Mouse (Mus musculus) lung, adult 2 months (tissue): ENCODE results near the gene Gm20388. TPM values are rescaled to one million over a fixed set of nuclear protein-coding genes. Genes with fewer than 3 reads are reported as not detected.

Experiments used
- DNase-seq: peaks from one replicate; pipeline ENCODE4 v3.0.0; 2022
- H3K4me1 ChIP-seq: fragments of 200-500 bp; 2 replicates; pipeline ENCODE4 v1.6.1; 2011; ENCODE audit warnings: low read length; ENCODE audit not compliant: control insufficient read depth, insufficient read depth
- H3K4me3 ChIP-seq: fragments of 200-500 bp; replicated peaks from 2 replicates; pipeline ENCODE3; 2011; ENCODE audit warnings: low read depth, mild to moderate bottlenecking, control low read depth, low read length; ENCODE audit errors: extremely low read depth
- CTCF ChIP-seq: fragments of 200-500 bp; IDR thresholded peaks from 2 replicates; pipeline ENCODE4 v1.5.1; 2011; ENCODE audit warnings: mild to moderate bottlenecking, low read length, control low read depth; ENCODE audit not compliant: insufficient read depth
- POLR2A ChIP-seq: fragments of 200-500 bp; IDR thresholded peaks from 2 replicates; pipeline ENCODE4 v1.6.1; 2011; ENCODE audit warnings: low read depth, mild to moderate bottlenecking, control low read depth, low read length, borderline replicate concordance; ENCODE audit errors: extremely low read depth
- WGBS: fragments of 180-500 bp; shearing (Covaris S2); methylation state at CpG from one replicate; pipeline ENCODE4 v1.1.7; 2018; 5-methylcytosine and 5-hydroxymethylcytosine counted together
- polyA plus RNA-seq: library from polyadenylated mRNA; depleted of rRNA; stranded (reverse); fragments of >200 nt; gene quantifications from 2 replicates; pipeline ENCODE4 v1.2.3, GENCODE M21; 2012

Gm20388 gene
- polyA plus RNA-seq, 1 experiment, result 67.8 TPM

DNA sequence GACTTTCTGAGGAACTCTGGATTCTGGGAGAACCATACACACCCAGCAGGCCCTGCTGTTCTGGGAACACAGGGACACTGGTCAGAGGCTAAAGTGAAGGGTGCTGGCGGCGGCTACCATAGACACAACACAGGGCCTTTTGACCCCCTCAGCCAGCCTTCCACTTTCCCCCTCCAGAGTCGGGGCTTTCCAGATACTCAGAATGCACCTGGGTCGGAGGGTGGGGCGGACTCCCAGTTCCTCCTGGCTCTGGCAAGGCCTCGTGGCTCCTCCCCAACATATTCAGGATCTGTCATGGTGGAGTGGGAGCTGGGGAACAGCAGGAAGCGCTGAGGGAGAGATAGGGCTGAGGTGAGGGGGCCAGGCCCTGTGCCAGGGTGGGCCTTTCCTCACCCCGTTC is 2781.5 kb downstream of the Gm20388 start:
- DNase-seq, result no peak
- TF ChIP-seq CTCF, result no peak
- TF ChIP-seq POLR2A, result no peak
- no peak overlapping the region for H3K4me3 ChIP-seq
- H3K4me1 ChIP-seq, result peaks cover 6% of the 10 kb centered on the region; the same call in 1 of the 2 replicates
- WGBS, result 77% methylated on average over 8 of the region's 8 CpGs

DNA sequence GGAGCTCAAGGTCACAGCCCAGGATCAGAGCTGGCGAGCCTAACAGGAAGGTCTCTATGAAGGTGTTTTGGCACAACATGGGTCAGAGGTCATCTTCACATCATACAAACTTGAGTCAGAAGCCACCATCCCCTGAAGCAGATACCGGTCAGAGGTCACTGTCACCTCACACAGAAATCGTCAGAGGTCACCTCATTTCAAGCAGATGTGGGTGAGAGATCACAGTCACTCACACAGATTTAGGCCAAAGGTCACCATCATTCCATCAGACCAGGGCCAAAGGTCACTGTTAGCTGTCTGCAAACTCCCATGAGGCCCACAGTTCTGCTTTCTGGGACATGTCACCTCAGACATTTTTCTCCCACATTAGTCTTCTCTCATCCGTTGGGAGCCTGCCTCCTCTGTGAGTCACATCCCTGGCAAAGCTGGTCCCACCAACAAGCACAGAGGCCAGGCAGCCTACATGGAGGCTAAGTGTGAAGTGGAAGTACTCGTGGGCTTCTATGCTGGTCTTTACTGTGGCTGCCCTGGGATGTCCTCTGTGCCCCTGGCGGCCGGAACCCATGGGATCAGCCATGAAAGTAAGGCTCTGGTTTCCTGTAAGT is 2784.9 kb downstream of the Gm20388 start:
- WGBS, result 69% methylated on average over 7 of the region's 7 CpGs
- Histone ChIP-seq H3K4me1 (peaks cover 6% of the 10 kb centered on the region; the same call in 1 of the 2 replicates), H3K4me3 (no peak overlapping the region)
- TF ChIP-seq POLR2A (no peak), CTCF (no peak)
- DNase-seq, result no peak

DNA sequence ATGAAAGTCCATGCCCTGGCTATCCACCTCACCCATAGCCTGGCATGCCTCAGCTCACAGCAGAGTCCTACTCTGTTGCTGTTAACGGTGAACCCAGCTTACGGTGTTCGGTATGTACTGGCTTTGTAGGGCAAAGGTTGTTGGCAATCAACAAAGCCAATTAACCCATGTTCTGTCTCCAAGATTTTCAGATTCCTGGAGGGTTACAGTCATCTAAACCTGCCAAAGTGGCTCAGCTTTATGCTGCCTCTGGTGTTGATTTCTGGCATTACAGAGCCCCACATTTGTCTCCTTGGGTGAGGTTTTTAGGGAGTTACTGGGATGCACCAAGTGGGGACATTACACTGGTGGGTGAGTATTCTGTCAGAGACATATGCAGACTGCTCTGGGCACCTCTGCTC is 2786.5 kb downstream of the Gm20388 start:
- WGBS, result 49% methylated on average over 3 of the region's 3 CpGs
- peak overlapping the region; percentile 15 for H3K4me3 ChIP-seq
- DNase-seq, result no peak
- TF ChIP-seq CTCF, result no peak
- no peak for TF ChIP-seq POLR2A
- H3K4me1 ChIP-seq, result peaks cover 6% of the 10 kb centered on the region; the same call in 1 of the 2 replicates

DNA sequence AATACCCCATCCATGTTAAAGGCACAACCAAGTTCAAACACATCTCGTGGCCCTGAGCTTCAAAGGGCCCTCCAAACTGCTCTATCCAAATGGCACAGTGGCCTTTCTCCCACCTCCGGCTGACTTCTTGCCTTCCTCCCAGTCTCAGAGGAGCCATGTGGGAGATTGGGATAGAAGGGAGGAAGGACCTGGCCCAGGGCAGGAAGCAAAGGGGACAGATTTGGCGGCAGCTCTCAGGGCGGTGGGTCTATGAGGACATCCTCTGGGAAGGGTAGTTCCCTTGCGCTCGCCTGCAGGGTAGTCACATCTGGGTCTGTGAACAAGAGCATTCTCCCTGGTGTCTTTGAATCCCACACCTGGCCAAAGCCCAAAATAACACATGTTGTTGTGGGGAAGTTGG is 2786.9 kb downstream of the Gm20388 start:
- WGBS, result 80% methylated on average over 6 of the region's 6 CpGs
- H3K4me1 ChIP-seq, result peaks cover 6% of the 10 kb centered on the region; the same call in 1 of the 2 replicates
- TF ChIP-seq POLR2A, result no peak
- no peak for TF ChIP-seq CTCF

DNA sequence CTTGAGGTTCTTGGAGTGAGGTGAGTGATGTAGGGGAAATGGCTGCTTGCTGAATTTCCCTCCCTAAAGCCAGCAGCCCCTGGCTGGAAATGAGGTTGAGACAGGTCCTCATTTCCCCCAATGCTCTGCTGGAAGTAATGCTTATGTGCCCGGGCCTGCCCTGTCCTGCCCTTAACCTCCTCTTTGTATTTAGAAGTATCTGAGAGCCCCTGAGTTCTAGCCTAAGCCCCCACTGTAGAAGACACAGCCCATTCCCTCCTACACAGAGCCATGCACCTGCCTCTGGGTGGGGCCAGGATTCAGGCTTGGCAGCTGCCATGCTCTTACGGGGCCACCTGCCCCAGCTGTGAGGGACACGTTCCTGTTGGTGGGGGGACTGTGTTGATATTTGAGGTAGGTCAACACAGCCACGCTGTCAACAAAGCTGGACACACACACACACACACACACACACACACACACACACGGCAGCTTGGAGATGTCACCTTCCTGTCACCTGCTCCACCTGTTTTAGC is 2787.7 kb downstream of the Gm20388 start:
- H3K4me1 ChIP-seq, result peaks cover 4% of the 10 kb centered on the region; the same call in 1 of the 2 replicates
- TF ChIP-seq CTCF (no peak), POLR2A (no peak)
- WGBS, result 41% methylated on average over 5 of the region's 5 CpGs
- DNase-seq, result no peak
- no peak overlapping the region for H3K4me3 ChIP-seq

More for the DNA sequence above, 2786.9 kb downstream of the Gm20388 start:
- peak overlapping the region; percentile 10 for H3K4me3 ChIP-seq
- DNase-seq, result no peak

DNA sequence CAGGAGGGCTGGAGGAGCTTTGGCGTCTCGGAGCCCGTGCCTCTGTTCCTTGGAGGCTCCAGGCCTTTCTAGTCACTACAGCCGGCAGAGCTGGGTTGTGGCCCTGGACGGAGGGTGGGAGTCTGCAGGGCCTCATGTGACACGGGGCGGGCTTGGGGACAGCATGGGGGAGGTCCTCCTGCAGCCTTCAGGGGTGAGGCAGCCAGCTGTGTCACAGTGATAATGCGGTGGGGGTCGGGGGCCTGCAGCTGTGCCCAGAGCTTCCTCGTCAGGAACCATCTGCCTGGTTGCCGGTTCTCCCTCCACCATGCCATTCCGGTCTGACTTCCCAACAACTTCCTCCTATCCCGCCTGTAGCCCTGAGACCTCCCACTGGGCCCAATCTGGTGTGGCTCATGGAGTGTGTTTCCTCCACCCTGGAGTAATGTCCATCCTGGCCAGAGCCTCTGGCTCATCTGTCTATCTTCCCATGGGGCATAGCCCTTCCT is 2788.4 kb downstream of the Gm20388 start, which contains the start of gene Cbfa2t3:
Cbfa2t3 (minus strand) TSS at position 105 of the 488 bp plus-strand sequence.
- no peak within 1 kb of the TSS for H3K4me3 ChIP-seq
- DNase-seq, result no peak
- 35% methylated on average over 13 of the region's 13 CpGs for WGBS
- TF ChIP-seq POLR2A (no peak), CTCF (no peak)
- H3K4me1 ChIP-seq, result no peaks in the 10 kb centered on the region

DNA sequence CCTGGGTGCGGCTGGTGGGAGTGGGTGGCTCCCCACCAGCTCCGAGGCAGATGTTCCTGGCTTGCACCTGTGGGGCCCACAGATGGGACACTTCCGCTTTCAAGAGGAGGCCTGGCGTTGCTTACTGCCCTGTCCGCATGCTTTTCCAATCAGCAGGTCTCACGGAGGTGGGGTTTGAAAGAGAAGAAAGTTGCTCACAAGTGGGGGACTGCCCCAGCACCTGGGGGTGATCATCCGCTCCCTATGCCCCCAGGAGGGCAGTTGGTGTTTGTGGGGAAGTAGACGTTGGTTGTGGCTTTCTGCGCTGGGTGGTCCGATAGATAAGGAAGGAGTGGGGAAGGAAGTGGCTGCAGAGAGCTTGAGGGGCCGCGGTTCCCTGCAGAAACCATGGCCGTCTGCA is 2790.0 kb downstream of the Gm20388 start:
- WGBS, result 62% methylated on average over 13 of the region's 13 CpGs
- DNase-seq, result no peak
- Histone ChIP-seq H3K4me3 (no peak overlapping the region), H3K4me1 (peaks cover 2% of the 10 kb centered on the region)
- TF ChIP-seq CTCF (no peak), POLR2A (no peak)

DNA sequence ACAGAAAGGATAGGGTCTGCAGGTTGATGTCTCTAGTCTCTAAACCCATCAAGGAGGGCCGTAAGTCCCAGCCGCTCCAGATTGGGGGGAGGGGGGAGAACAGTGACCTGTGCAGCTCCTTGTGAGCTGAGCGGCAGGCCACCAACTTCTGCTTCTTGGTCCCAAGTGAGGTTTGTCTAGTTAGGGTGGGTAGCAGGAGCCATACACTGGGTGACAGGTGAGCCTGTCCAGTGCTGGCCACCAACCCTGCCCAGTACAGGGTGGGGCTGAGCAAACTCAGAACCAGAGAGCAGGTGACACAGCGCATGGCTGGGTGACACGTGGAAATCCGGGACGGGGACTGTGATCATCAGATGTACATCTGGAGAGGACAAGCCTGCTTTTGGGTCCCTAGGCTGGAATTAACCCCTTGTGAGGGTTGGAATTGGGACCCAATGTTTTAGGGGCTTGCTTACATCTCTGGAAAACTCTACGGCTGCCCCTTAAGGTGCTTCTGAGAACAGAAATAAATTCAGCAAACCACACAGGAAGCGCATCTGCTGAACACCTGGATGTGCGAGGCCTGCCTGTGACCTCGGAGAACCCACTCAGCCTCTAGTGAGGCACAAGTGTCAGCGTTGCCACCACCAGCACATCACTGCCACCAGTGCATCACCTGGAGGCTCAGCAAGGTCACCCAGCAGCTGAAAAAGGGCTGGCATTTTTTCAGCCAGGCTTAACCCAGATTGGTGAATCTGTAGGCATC is 2791.0 kb downstream of the Gm20388 start:
- no peak for TF ChIP-seq POLR2A
- 79% methylated on average over 12 of the region's 12 CpGs for WGBS
- H3K4me3 ChIP-seq, result no peak overlapping the region
- DNase-seq, result no peak
- peaks cover 4% of the 10 kb centered on the region for H3K4me1 ChIP-seq

DNA sequence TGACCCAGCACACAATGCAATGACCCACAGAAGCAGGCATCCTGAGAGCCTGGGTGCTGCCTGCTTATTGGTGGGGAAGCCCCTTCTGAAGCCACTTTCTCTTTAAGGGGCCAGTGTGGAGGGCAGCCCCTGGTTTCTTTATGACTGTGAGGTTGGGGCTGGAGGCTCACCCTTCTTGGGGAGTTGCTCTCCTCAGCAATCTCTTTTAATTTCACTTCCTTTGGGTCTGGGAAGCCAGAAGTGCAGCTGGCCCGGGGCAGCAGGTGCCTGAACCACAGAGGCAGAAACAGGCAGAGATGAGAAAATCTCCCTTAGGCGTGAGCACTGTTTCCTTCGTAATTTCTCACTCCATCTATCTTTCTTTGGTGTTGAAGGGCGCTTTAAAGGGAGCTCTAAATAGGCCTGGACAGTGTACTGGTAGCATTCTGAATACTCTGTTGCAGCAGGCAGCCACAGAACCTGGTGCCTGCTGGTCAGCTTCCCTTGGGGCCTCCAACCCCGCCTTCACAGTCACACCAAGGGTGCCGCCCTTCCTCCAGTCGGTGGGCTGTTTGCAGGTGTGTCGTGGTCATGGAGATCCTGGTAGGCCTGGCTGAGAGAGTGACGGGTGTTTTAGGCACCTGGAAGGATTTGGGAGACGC is 2791.8 kb downstream of the Gm20388 start:
- WGBS, result 50% methylated on average over 10 of the region's 10 CpGs
- no peak for TF ChIP-seq POLR2A
- TF ChIP-seq CTCF, result no peak
- no peak for DNase-seq
- no peak overlapping the region for H3K4me3 ChIP-seq
- H3K4me1 ChIP-seq, result peaks cover 4% of the 10 kb centered on the region
